Mouse (Mus musculus) 3T3-L1 (cell line): ENCODE measurements around the gene Acad11.

Experiments
- DNase-seq: peaks from one replicate; pipeline ENCODE4 v3.0.0-alpha.2; 2015; ENCODE audit warnings: low read depth, low spot score

Gene Acad11

DNA sequence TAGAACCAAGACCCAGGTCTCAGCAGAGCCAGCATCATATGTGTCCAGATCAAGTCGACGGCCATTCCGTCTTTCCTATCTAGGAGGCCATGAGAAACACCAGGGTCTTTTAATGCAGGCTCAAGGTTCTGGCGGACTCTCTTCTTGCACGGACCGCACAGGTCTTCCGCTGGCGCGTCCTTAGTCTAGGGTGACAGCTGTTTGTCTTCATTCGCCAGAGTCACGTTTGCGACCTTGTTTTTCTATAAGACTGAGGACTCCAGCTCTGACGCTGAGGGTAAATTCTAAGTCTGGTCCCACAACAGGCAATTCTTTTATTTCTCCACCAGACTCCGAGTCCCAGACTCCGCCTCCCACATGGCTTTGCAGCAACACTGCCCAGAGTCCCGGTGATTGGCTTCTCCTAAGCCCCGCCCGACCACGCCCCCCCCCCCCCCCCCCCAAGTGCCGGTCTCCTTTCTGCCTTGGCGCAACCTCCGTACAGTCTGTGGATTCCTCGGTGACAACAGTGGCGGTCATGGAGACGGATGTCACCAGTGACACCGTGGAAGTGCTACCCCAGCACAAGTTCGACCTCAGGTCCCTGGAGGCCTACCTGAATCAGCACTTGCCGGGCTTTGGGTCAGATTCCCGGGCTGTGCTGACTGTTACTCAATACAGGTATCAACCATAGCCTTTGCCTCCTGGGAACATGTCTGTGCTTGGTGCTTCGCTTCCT is at the start of gene Acad11:
TSS of gene Acad11 (plus strand) at position 134 of the 718 bp plus-strand sequence.
- peak; percentile 85 for DNase-seq

DNA sequence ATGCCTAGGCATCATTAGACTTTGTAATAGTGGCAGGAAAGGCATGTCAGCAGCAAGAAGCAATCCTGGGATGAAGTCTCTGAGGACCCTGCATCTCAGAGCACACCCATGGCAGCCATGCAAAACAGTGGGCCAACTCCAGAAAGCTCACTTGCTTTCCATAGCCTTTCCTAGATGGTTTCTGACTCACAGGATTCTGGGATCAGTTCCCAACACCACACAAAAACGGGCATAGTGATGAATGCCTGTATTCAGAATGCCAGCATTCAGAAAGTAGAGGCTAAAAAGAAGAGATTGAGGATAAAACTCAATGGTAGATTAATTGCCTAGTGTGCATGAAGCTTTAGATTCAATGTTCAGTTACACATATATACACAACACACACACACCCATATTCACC is 48.7 kb upstream of the Acad11 start:
- peak; percentile 29 for DNase-seq

DNA sequence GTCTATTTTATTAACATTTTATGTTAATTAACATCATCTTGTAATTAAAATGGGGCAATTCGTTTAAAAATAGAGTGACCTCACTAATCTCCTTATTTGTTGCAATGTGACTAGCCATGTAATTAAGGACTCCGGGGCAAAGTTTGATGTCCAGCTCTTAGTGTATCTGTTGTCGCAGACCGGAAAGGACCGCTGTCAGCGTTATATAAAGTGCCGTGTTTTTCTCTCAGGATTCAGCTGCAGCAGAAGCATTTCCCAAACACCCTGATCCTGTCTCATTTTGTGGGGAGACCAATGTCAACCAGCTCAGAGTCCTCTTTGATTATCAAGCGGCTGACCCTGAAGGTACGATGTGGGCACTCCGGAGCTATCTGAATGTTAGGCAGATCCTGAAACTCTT is 42.2 kb upstream of the Acad11 start:
- no peak for DNase-seq

DNA sequence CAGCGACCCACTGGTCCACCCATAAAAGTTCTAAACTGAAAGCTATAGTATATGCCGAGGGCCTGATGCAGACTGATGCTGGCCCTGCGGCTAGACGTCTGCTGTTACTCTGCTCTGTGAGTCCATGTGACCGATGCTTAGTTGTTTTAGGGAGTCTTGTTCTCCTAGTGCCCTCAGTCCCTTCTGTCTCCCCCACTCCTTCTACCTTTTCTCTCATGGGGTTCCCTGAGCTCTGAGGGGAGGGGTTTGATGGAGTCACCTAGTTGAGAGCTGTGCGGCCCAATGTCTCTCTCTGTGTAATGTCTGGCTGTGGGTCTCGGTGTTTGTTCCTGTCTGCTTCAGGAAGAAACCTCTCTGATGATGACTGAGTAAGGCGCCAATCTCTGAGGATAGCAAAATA is 36.0 kb upstream of the Acad11 start:
- DNase-seq = no peak

DNA sequence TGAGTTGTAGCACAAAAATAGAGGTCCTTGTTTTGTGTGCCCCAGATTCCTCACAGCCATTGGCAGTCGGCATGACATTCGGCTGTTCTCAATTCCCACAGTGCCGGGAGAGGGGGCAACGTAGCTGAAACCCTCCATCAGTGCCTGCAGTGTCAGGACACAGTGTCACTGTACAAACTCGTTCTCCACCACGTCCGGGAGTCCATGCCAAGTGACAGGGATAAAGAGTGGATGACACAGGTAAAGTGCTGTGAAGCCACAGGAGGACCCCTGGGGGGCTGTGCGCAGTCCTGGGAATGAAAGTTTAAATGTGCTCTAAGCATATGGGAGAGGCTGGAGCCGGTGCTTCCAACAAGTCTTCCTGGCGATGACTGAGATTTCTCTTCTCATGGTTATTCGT is 33.3 kb upstream of the Acad11 start:
- DNase-seq = no peak

DNA sequence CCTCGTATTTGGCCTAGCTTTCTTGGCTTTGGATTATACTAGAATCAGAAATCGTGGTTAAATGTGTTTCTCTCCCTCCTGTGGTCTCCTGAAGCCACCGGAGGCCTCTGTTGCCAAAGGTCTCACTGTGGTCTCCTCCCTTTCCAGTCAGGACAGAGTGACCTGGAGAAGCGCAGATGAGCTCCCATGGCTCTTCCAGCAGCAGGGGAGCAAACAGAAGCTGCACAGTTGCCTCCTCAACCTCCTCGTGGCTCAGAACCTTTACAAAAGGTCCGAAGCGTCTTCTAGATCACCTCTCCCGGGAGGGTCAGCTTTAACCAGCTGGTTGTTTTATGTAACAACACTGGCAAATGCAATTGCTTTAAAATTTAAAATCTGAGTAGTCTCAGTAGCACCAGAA is 28.9 kb upstream of the Acad11 start:
- no peak for DNase-seq

DNA sequence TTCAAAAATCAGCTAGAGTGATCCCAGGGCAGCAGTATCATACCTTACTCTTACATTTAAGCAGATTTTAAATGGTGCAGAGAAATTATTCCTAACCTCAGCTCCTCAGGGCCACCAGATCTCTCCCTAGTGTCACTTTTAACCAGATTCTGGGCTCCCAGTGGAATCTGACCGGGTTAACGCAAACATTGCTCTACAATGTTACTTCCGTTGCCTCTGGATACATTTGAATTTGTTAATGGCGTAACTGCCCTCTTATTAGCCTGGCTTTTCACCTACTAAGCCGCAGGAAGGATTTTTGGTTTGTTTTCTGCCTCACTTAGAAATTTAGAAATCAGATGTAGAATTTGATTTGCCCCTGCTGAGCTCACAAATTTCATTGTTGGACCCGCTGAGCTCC is 28.5 kb upstream of the Acad11 start:
- no peak for DNase-seq

DNA sequence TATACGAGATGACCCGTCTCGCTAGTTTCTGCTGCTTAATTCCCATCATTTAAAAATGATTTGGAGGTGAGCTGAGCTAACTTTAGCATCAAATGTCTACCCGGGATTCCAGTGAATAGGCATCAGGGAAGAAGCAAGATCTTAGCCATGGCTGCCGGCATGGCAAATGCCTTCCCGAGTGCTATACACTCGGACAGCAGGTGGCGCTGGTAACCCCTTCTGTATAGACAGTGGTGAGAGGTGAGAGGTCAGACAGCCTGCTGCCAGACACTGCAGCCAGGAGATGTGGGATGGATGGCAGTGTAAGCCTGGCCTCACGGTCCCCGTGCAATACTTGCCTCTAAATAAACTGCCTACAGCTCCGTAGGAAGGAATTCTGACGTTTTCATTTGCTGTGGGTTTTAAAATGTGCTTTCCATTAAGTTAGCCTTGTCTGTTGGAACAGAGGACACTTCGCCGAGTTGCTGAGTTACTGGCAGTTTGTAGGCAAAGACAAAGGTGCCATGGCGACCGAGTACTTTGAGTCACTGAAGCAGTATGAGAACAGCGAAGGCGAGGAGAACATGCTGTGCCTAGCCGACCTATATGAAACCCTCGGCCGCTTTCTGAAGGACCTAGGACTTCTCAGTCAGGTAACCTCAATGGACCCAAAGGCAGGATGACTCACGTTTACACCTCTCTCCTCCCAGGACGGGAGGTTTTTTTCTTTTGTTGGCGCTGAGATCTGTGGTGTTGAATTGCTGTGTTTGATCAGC is 27.7 kb upstream of the Acad11 start:
- peak; percentile 68 for DNase-seq

DNA sequence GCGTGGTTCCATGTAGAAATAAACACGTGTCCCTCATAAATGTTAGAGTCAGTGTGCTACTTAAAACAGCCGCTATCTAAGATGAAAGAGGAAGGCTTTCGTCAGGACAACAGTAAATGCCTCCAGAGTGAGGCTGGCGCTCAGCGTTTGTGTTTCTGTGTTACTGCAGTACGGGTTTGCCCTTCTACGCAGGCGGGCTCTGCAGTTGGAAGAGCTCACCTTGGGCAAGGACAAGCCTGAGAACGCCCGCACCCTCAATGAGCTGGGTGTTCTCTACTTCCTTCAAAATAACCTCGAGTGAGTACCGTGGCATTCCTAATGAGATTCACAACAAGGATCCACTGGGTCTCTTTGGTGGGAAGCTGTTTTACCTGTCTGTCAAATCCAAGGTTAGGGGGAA is 24.9 kb upstream of the Acad11 start:
- DNase-seq = no peak

DNA sequence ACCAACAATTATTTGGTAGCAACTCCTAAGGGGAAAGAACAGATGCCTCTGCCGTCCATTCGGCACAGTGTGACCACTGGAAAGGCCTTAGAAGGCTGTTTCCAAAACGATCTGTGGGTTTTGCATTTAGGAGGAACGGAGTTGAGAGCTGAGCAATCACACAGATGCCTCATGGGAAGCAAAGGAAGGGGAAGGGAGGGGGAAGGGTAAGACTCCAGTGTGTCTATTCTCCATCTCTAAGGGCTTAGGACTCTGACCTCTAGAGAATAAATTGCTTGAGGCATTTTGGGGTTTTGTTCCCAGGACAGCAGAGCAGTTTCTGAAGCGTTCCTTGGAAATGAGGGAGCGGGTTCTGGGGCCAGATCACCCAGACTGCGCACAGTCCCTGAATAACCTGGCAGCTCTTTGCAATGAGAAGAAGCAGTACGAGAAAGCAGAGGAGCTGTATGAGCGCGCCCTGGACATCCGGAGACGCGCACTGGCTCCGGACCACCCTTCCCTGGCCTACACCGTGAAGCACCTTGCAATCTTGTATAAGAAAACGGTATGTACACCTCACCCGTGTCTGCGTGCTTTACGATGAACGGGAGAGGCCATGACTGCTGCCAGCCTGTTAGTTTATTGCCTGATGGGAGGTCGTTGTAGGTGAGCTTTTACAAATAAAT is 24.0 kb upstream of the Acad11 start:
- no peak for DNase-seq

DNA sequence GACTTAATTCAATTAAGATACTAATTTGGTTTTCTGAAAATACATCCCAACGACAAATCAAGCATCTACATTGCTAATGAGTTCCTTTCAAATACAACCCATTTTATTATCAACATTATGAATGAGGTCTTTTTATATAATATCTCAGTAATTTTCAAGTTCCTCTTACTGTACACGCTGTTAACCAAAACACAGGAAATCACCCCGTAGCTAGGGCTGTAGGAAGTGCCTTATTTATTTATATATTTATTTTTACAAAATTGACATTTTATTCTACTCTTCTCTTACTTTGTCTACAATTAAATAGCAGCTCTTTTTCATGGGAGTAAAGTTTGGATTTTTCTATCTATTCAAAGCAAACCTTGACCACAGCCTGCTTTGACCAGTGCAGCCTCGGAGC is 23.4 kb upstream of the Acad11 start:
- no peak for DNase-seq

DNA sequence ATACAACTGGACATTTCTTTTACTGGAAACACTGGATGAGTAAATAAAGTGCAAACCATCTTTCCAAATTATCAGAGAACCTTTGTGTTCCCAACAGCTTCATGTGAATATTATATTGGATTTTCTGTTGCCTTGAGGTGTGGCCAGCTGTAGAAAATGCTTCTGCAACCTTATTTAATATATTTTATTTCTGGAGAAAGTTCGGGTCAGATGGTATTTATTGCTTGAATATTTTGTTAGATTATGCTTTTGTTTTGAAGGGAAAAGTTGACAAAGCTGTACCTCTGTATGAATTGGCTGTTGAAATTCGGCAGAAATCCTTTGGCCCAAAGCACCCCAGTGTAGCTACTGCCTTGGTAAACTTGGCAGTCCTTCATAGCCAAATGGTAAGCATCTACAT is 22.8 kb upstream of the Acad11 start, which contains the start of gene Gm28305:
TSS of gene Gm28305 (plus strand) at position 301 of the 400 bp plus-strand sequence.
- DNase-seq = no peak

DNA sequence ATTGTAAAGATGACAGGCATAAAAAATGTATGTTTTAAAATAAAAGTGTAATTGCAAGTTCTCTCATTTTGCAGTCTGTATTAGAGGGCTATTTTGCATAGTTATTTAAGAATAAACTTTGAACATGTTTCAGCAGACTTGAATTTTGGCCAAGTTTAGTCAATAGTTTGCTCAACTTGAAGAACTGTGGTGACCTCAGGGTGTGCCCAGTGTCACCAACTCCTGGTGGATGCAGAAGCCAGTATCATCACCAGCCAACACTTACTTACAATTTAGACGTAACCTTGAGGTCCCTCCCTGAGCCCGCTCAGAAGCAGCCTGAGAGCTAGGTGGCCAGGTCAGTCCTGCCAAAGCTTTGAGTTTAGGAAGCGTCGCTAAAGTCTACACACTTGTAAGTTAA is 19.5 kb upstream of the Acad11 start:
- no peak for DNase-seq

DNA sequence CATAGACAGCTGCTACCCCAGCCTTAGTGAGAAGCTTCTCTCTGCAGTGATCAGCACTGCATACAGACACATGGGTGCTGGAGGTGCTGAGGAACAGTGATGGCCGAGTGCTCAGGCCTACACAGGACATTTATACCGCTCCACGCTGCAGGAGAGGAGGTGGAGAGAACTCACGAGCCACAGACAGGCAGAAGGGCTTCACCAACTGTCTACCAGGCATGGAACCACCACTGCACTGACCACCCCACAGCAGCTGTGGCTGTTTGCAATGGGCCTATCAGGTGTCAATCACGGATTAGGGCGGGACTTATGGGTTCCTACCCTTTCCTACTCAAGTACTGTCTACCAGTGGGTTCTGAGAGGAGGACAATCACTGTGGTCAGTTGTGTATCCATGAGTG is 12.1 kb upstream of the Acad11 start:
- no peak for DNase-seq

DNA sequence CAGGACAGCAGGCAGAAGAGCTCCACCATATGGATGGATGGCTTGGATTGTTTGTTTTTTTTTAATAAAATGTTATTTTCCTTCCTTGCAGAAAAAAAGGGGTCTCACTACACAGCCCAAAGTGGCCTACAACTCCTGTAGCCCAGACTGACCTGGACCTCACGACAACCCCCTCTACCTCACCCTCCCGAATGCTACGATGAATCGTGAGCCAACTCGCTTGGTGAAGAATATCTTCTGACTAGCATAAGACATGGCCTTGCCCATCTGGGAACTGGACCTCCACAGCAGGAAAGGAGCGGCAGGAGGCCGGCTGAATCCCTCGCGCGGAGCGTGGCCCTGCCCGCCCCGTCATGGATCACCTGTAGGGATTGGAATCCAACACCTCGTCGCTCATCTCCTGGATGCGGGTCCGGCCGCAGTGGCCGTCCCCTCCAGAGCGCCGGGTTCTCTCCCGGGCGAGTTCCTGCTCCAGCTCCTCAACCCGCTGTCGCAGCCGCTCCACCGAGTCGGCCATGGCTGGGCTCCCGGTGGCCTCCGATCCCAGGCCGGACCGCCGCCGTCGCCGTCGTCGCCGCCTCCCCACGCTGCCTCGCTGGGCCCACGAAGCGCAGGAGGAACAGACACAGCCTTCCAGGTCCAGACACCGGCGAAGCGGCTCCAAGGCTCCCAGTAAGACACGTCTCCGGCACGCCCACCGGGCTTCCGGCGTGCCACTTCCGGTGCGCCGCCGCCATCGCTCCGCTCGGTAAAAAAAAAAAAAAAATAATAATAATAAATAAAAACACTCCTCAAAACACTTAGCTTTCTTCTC is 540 bp upstream of the Acad11 start, which contains the start of gene Uba5:
TSS of gene Uba5 (minus strand) at position 705 of the 814 bp plus-strand sequence.
- peak; percentile 68 for DNase-seq

DNA sequence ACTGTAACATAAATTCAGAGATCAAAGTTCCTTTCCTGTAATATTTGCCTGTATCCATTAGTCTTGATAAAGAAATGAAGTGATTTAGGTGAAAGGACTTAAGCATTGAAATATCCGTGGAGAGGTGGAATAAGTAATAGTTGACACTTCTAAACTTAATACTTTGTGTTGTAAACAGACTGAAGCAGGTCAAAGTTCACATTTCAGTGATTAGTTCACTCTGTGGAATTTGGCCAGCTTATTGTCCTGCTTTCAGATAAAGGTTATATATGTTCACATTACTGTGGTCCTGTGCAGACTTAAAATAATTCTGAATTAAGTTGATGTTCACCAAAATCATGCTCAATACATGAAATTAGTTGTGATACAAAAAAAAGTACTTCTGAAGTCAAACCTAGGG is 1.4 kb downstream of the Acad11 start:
- no peak for DNase-seq

DNA sequence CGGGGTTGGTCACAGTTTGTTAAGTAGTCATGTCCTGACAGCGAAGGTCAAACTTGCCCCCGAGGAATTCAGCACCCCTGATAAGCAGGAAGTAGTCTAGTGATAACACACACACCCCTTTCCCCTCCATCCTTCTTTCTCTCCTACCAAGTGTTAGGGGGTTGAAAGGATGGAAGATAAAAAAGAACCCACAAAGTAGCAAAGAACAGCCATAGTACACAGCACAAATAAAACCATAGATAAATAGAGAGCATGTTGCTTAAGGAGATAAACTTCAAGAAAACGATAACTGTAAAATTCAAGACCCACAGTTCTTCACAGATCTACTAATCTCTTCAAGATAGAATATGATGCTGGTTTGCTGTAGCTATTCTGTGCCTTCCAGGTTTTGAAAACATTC is 7.1 kb downstream of the Acad11 start:
- DNase-seq = no peak

DNA sequence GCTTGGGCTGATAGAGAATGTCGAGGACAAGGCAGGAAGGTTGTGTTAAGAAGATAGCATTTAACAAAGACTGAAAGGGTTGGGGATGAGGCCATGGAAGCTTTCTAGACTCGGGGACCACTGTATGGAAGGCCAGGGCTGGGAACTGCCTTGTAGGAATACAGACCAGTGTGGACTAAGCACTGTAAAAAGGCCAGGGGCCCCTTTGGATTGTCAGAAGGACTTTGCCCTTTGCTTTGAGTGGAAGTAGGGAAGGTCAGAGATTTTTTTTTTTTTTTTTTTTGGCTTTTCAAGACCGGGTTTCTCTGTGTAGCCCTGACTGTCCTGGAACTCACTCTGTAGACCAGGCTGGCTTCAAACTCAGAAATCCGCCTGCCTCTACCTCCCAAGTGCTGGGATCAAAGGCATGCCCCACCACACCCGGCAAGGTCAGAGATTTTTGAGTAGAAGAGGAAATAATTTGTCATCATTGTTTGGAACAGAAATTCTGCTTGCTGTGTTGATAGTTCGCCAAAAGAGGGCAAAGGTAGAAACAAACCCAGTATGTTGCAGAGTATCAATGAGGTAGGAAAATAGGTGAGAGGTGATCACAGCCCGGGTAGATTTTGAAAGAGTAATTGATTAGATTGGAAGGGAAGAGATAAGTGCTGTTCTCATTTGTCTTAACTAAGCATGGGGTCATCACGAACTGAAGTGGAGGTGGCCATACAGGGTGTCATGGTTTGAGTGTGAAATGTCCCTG is 7.9 kb downstream of the Acad11 start:
- no peak for DNase-seq

DNA sequence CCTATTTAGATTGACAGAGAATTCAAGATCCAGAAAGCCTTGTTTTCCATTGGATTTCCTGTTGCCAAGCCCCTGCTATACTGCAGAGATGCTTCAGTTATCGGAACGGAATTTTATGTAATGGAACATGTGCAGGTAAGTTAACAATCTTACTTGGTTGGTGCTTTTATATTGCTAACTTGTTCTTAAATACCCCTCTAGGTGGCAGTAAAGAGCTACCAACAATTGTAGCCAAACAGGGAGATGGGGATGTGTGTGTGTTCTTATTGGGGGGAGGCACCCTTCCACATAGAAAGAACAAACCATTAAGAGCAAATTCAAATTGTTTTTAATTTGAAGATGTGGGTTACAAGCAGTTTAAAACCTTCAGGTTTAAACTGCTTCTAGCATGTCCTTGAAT is 12.6 kb downstream of the Acad11 start:
- peak; percentile 63 for DNase-seq

DNA sequence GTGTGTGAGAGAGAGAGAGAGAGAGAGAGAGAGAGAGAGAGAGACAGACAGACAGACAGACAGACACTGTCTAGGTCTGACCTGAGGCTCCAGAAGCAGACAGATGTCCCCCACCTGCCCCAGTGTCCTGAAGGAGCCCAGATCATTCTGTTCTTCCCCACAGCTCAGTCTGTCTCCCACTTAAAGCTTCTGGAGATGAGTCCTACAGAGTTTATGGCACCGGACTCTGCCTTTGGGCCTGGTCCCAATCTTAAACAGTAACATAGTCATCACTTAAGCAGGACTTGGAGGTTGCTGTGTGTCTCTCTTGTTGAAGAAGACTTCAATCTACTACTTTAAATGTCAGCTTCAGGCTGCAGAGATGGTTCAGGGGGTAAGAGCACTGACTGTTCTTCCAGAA is 15.6 kb downstream of the Acad11 start:
- DNase-seq = no peak

DNA sequence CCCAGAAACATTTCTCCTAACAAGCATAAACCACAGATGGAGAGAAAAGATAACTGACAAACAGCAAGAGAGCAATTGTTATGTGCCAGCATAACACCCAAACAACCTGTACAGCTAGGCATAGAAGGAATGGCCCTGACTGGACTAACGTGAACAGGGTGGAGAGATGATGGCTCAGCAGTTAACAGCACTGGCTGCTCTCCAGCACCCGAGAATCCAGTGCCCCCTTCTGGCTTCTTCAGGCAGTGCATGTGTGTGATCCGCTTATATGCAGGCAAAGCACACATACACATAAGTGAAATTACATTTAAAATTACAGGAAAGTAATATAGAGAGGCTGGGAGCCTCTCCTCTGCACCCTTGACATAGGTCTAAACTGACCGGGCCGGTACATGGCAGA is 16.2 kb downstream of the Acad11 start:
- peak; percentile 58 for DNase-seq
